Mouse (Mus musculus) cerebellum, adult 11-12 months (tissue): ENCODE data around the gene C2cd4c.

Experiments used
- DNase-seq: peaks from one replicate; pipeline ENCODE4 v3.0.0; 2022

C2cd4c gene

DNA sequence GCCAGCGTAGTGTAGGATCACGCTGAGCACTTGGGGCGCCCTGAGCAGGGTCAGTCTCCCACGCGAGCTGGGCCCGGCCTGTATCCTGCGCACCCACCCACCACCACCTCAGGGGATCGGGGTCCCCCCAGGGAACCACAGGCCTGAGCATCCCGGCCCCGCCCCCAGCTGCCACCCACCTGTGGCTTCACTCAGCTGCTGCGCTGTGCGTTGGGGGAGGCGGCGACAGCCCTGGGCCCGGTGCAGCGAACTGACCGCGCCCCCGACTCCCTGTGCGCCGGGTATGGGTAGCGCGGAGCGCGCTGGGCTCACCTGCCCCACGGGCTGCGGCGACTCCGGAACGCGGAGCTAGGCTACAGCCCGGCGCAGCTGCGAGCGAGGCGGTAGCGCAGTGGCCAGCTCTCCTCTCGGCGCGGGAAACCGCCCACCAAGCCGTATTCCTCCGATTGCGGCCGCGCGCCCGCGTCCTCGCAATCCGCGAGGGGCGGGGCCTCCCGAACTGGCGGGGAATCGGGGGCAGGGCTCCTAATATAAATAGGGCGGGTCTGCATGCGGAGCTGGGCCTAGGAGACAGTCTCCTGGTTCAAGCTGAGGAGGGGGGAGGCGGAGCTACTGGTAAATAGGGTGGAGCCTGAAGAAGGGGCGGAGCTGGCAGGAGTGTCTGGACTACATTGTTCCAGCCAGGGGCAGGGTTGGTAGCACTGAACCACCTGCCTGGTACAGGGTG is at the start of gene C2cd4c:
TSS of gene C2cd4c (minus strand) at position 448 of the 727 bp plus-strand sequence.
- DNase-seq, result peak; percentile 81

DNA sequence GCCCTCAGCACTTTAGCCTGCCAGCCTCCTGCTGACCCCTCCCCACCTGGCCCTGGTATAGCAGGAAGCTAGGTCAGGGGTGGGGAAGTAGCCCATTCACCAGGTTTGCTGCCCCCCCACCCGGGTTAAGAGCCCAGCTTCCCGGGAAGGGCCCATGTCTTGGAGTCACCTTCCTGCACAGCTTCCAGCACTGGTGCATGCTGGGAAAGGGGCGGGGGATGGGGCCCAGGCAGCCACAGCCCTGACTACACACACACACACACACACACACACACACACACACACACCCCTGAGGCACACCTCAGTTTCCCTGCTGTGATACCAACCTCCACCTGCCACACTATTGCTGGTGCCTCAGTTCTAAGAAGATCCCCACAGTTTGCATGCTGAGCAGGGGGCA is 48.0 kb upstream of the C2cd4c start:
- no peak for DNase-seq

DNA sequence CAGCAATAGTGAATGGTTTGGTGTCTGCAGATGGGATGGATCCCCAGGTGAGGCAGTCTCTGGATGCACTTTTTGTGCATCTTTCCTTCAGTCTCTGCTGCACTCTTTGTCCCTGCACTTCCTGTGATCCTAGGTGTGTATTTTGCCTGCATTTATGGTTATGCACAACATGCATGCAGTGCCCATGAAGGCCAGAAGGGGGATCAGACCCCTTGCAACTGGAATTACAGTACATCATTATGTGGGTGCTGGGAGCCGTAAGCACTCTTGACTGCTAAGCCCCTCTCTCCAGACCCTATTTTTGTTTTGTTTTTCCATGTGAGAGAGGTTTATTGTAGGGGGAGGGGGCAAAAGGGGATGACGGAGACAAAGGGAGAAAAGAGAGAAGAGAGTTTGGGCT is 46.5 kb upstream of the C2cd4c start:
- no peak for DNase-seq

DNA sequence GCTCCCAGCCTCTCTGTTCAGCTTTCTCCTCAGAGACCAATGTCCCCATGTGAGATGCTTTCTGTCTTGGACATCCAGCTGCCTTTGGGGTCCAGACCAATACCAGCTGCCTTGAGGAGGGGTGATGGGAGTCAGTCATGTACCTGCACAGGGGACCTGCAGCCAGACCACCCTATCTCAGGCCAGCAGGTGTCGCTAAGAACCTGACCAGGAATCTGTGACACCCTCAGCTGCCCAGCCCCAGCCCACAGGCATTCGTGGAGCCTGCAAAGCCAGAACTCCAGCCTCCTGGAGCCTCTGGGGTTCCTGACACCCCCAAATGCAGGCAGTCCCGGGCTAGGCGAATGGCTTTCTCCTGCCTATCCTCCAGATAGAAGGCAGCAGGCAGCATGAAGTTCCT is 45.0 kb upstream of the C2cd4c start:
- no peak for DNase-seq

DNA sequence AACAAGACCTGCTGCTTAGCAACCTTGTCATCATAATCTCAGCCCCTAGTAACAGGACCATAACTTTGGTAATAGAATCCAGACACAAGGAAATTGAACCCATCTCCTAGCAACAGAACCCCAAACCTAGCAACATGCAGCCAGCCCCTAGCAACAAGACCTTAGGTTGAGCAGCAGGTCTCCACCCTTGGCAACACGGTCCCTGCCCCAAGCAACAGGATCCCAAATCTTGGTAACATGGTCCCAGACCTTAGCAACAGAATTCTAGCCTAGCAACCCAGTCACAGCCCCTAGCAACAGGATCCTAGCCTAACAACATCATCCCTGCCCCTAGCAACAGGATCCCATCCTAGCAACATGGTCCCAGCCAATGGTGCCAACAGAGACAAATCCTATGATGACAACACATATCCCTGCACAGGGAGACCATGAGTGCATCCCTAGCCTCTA is 41.1 kb upstream of the C2cd4c start:
- DNase-seq, result no peak

DNA sequence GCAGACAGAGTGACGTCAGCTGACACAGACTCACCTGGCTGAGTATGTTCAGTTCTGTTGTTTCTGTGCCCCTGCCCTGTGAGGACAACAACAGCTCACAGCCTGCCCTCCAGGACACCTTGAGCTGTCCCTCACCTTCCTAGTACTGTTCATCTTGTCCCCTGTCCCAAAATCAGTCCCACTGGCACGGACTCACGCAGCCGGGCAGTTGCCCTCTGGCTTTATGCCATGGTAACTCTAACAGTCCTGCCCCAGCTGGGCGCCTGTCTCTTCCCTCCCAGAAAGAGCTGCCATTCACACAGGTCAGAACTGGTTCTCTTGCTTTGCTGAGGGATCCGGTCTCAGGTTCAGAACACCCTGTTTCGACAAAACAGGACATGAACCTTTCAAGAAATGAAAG is 39.0 kb upstream of the C2cd4c start:
- DNase-seq, result no peak

DNA sequence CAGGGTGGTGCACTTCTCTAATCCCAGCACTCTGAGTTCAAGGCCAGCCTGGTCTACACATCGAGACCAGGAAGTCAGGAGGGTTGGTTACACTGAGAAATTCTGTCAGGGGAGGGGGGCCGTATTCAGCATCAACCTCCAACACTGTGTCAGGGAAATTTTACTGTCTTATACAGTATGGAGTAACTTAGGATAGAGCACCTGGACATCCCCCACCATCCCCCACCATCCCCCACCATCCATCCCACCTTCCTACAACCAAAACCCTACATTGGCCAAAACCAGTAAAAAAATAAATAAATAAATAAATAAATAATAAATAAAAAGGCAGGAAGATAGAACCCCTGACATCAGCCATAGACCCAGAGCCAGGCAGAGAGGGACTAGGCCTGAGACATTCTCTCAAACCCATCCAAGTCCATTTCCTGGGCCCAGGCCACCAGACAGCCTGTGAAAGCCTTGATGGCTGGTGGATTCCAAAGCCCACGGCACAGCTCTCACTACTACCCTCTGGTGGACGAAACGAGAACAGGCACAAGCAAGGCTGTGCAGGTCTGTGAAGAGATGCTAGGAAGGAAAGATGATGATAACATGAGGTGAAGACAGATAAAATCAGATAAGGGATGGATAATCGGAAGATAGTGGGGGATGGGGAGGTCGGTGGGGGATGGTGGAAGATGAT is 35.4 kb upstream of the C2cd4c start:
- peak; percentile 70 for DNase-seq

DNA sequence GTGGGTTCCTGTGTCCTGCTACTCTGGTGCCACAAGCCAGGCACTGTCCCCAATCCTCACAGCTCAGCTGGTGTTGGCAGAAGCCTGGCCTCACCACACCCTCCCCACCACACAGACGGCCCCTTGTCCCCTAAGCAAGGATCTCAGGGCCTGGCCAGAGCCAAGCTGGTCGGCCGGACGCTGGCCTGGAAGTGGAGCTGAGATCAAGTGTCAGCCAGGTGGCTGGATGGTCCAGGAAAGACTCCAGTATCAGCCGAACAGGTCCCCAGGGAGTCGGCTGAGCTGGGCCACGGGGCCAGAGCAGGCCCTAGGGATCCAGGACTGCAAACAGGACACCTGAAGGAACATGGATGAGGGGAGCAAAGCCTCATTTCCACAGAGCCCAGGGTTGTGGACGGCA is 31.9 kb upstream of the C2cd4c start, which contains the start of gene Odf3l2:
TSS of gene Odf3l2 (minus strand) at position 28 of the 400 bp plus-strand sequence.
- no peak for DNase-seq

DNA sequence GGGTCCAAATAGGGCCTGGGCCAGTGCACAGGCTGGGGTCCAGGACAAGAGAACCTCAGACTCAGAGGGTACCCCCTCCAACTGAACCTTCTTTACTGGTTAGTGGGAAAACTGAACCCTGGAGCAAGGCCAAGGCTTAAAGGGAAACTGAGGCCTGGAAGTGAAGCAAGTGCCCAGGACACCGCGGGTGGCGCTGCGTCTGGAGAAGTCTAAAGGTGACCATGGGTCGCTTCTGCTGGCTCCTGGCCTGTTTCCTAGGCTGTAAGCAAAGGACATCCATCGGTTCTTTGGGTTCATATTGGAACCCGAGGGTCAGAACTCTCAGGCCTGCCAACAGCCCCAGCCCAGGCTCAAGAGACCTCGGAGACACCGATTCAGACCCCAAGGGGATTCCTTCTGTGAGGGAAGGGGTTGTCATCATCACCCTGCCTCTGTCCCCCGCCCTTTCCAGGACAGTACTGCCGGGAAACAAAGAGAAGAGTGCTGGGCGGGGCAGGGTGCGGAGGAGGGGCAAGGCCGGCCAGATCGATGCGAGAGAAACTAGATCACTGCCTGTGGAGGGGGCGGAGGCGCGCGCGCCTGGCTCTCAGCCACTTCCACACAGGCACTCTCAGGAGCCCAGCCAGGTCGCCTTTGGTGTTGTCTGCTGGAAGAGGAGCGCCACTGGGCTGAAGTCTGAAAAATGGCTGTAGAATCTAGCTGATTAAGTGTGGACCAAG is 24.8 kb upstream of the C2cd4c start:
- DNase-seq, result peak; percentile 67

DNA sequence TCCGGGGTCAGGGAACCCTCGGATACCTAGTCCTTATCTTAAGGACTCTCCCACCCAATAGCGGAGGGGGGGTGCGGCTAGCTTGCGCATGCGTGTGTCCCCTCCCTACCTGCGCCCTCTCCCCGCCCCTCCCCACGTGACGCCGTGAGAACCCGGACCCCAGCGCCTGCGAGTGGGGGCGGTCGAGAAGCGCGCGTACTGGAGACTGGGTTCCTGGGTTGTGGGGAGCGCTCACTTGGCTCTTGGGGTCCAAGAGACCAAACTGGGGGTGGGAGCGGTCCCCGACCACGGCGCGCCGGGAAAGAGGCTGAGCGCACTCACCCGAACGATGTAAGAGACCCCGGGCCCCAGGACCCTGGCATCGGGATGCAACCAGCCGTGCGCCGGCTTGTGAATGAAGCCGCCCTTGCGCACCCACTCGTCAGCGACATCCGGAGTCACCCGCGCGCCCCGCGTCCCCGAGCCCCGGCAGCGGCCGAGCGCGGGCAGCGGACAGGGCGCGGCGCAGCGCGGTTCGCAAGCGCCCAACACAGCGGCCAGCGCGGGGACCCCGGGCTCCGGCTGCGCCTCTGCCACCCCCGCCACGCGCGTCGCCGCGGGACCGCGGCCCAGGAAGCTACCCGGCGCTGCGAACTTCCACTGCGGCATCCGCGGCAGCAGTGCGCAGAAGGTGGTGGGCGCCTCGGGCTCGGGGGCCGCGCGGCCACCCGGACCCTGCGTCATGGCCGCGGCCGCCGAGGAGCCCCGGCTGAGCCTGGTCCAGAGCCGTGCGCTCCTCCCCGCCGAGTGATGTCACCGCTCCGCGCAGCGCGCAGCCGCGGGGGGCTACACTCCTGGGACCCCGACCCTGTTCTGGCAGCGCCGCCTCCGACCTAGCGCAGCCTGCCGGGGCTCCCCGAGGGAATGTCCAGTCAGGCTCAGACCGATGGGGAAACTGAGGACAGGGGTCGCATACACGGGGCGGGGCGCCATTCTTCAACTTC is 23.6 kb upstream of the C2cd4c start, which contains the start of gene Shc2:
TSS of gene Shc2 (minus strand) at position 791 of the 983 bp plus-strand sequence.
- peak; percentile 85 for DNase-seq

DNA sequence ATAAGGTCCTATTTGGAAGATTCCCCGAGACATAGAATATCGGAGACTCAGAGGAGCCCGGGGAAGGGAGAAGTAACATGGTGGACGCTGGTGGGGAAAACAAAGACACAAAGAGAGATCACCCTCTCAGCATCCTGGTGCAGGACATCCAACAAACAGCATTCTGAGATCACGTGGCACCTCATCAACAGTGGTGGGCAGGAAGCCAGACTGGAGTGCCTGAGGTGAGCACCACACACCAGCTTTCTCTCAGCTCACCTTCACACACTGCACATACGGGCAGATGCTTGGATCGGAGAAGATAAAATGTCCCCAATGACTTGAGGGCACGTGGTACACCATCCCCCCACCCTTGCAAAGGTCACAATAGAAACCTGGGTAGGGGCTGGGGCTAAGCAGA is 22.5 kb upstream of the C2cd4c start:
- DNase-seq, result peak; percentile 60

DNA sequence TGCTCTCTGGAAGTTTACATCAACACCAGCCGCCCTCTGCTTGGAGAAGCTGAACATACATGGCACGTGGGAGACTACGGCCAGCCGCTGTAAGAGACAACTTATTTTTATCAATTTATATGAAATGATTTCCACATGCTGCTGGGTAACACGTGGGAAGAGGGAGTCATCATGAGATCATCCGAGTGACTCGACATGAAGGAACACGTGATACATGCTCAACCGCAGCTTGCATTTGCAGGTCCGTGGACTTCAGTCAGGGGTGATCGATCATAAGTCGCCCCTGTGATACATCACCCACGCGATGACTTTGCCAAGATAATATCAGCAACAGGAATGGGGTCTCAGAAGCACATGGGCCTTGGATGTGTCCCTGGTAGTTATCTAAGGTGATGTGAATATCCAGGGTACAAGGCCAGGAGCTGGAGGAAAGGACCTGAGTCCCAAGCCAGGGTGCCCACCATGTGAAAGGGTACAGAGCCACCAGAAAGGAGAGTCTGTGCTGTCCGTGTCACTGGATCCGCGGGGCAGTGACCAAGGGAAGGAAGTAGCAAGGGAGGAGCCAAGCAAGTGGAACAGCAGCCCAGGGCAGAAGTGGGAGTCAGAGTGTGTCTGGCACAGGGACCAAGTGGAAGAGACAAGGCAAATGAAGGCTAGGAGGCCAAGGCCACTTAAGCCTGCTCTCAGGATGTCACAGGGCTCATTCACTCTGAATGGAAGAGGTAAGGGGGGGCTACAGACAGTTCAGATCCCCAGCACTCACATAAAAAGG is 19.4 kb upstream of the C2cd4c start:
- no peak for DNase-seq

DNA sequence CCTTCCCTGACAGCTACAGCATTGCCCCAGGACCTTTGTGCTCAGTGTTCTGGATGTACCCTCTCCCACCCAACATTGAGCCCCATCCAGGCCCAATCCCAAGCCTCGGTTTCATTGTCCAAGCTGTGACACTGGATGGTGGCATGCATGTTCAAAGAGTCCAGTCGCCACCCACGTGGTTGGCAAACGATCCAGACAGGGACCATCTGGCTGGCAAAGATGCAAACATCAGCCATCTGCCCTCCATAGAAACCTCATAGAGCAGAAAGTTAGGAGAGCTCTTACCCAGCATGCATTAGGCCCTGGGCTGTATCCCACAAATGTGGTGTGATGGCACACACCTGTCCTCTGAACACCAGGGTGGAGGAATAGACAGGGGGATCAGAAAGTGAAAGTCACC is 17.6 kb upstream of the C2cd4c start:
- no peak for DNase-seq

DNA sequence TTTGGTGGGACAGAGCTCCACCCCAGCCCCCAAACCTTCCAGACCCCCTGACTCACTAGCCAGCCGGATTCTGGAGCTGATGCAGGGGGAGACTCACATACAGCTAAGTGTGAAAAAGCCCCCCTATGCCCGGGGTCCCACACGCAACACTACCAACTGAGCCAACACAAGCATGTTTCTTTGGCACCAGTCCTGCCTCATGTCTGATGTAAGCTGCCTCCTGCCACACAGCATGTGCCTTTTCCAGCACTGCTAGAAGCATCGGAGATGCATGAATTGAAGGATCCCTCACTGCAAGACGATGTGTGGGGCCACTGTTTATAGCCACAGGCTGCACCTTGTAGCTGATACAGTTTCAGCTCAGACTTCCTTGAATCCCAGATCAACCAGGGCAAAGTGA is 14.6 kb upstream of the C2cd4c start:
- no peak for DNase-seq

DNA sequence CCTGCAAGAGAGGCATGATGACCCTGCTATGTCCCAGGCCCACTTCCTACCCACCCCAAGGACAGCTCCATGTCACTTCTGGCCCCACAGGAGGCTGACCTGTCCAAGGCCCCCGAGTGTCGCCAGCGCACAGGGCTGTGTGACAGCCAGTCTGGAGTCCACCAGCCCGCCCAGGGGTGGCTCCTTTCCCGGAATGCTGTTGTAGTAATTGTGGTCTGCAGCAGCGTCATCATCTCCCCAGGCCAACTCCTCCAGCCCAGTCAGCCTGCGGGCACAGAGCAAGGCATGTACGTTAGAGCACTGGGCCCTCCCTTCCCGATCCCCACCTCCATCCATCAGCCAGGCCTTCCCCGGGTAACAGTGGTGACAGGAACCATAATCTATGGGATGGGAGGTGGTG is 12.3 kb upstream of the C2cd4c start:
- DNase-seq, result no peak

DNA sequence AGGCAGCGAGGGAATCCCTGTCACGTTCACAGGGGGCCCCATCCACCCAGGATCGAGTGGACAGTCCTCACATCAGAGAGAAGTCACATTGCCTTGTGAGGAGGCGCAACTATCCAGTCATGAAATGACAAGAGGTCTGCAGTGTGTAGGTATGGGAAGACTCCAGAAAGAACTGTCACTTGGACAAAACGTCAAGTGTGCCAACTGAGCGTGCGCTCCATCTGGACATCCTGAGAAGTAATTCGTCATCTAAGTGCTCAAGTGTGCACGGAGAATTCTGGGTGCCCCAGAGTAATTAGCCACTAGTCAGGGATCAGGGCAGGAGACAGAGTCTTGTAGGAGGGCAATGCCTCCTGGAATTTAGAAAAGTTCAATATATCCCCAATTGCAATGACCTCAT is 11.6 kb upstream of the C2cd4c start:
- no peak for DNase-seq

DNA sequence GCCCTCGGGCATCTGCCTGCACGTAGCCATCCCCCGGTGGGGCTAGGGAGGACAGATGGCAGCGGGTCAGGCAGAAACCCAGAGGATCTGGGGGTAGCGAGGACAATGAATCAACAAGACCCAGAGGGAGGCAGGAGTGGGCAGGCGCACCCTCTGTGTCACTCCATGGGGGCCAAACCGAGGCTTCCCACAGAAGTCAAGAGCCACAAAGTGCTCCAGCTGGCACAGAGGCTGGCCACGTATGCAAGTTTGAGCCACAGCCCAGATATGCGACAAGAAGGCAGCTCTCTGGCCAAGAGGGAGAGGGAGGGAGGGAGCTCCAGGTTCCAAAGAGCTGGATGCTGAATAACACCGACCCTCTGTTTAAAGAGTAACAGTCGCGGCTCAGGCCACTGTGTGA is 10.1 kb upstream of the C2cd4c start:
- DNase-seq, result no peak

DNA sequence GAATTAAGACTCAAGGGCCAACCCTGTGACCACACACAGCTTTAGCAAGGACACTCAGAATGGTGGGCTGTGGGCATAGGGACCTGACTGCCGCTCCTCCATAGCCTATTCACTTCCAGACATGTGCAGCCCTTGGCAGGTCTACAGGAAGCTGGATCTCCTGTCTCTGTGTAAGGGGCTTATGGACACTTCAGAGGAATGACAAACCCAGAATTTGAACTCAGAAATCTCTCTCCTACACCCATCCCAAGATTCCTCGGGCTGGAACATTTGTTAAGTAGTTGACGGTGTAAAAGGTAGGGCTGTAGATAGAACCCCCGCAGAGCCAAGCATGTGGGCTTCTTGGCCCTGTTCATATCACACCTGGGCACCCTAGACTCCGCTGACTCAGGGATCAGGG is 2.6 kb upstream of the C2cd4c start:
- no peak for DNase-seq

DNA sequence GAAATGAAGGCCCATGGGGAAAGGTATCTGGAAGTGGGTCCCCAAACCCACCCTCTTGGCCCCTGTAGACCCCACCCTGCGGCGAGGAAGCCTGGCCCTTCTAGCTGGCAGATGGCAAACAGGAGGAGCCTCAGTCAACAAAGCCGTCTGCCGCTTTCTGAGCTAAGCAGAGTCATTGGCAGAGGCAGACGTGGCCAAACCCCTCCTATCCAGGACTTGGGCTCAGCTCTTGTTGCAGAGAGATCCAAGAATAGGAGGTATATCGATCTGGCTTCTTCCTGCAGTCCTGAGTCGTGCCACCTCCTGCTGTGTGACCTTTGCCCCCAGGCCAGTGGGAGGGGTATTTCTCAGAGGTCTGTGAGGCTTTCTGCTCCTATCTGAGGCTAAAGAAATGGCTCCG is 2.0 kb upstream of the C2cd4c start:
- peak; percentile 61 for DNase-seq

DNA sequence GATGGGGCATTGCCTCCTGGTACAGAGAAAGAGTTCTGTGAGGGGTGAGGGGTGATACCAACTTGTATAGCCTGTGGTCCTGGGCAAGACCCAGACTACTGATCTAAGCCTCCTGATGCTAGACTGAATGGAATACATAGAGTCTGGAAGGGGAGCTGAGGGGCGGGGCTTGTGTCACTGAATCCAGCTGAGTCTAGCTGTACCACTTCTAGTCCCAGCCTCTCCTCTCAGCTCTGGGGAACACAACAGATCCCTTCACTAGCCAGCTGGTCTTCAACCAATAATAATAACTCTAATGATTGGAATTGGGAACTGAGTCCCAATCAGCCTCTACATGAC is 449 bp upstream of the C2cd4c start:
- DNase-seq, result no peak

DNA sequence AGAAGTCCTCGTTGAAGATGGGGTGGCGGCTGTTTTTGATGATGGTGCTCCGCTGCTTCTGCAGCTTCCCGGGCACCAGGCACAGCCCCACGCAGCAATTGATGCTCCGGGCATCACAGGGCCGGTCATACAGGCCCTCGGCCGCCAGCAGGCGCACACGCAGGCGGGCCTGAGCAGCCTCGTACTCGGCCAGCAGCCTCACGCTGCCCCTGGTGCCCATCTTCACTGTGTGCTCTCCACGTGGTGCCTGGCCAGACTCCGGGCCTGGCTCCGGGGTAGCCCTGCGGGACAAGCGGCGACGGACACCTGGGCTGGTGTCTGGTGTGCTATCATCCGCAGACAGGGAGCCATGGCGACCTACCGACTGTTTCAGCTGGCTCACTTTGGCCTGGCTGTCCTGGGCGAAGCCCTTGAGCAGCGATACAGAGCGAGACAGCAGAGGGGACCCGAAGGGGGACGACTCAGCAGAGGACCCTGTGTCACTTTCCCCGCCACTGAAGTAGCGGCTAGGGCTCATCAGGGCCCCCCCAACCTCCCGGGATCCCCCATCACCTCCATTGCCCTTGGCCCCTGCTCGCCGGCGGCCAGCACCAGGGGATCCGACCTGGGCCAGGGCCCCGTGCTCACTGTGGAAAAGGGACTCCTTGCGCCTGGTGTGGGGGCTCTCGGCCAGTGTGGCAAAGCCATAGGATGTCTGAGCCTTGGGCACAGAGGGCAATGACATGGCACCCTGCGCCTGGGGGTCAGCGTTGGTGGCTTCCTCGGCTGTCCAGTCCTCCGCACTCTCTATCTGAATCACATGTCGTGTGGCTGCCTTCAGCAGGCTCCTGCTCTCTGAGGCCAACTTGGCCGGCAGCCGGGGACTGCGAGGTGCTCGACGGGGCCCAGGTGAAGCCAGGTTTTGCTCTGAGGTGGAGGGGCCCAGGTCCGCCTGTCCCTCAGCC is 1.4 kb downstream of the C2cd4c start:
- DNase-seq, result peak; percentile 40
